Mouse (Mus musculus): Measurements from ENCODE around the gene Med28.

- TF ChIP-seq POLR2A (IDR thresholded peaks at IDR 0.05; ENCODE audit: low read depth, low read length) (no peak), CTCF (IDR thresholded peaks at IDR 0.05; ENCODE audit: extremely low read depth, insufficient read depth, insufficient read length, insufficient replicate concordance) (no peak)
Observed at GRCm38 (mm10) chr5:45496479-45496878, 23.6 kb upstream of the Med28 start.
